Comparison of ENCODE assay signal across 10 mouse cellular contexts in genomic region chr19:37560080-37560427, GRCm38 (mm10). TPM values are rescaled to one million over a fixed set of nuclear protein-coding genes. Genes with fewer than 3 reads are reported as not detected.
DNase-seq lines count a peak whose midpoint lies in the region; ATAC-seq lines count a peak whose summit lies in the region.
"Had no signal": no experiment of that assay in that cellular context is flagged by ENCODE, and none has a peak within 500 bp of the region (broad histone marks: within the 10 kb centered on the region; RNA-seq: fewer than 3 reads in every experiment).

No protein-coding gene starts in this region.

- no peaks in the 10 kb centered on the region for H3K36me3 ChIP-seq in midbrain, embryonic 16.5 days (ENCODE audit: control insufficient read depth, insufficient read depth, low read length)
- no peaks in the 10 kb centered on the region for H3K36me3 ChIP-seq in midbrain, embryonic 13.5 days
- H3K36me3 ChIP-seq in forebrain, embryonic 13.5 days (ENCODE audit: poor library complexity, severe bottlenecking) = no peaks in the 10 kb centered on the region
- H3K36me3 ChIP-seq in stomach, embryonic 14.5 days (ENCODE audit: control insufficient read depth, insufficient read depth, low read length) = no peaks in the 10 kb centered on the region
- H3K36me3 ChIP-seq: midbrain, embryonic 12.5 days had no signal

- WGBS in midbrain, embryonic 16.5 days = 24% methylated on average over 6 of the region's 6 CpGs
- 28% methylated on average over 6 of the region's 6 CpGs for WGBS in midbrain, embryonic 13.5 days
- 23% methylated on average over 6 of the region's 6 CpGs for WGBS in forebrain, embryonic 13.5 days
- 21% methylated on average over 6 of the region's 6 CpGs for WGBS in stomach, embryonic 14.5 days

- no peak for ATAC-seq in midbrain, embryonic 16.5 days
- ATAC-seq in midbrain, embryonic 13.5 days = no peak
- no peak; the same call in 1 of the 2 replicates for ATAC-seq in forebrain, embryonic 13.5 days
- no peak; the same call in 1 of the 2 replicates for ATAC-seq in stomach, embryonic 14.5 days (ENCODE audit: insufficient number of reproducible peaks, insufficient read depth, low FRiP score, low read depth)
- ATAC-seq in monocyte, adult 5-6 weeks (replicated peaks; ENCODE audit: insufficient number of reproducible peaks, low FRiP score, low TSS enrichment, poor library complexity, severe bottlenecking) = no peak

- H3K4me1 ChIP-seq in midbrain, embryonic 16.5 days (ENCODE audit: control insufficient read depth, insufficient read depth, low read length) = peaks cover 5% of the 10 kb centered on the region; the same call in 1 of the 2 replicates
- H3K4me1 ChIP-seq in midbrain, embryonic 13.5 days (replicated peaks) = peaks cover 9% of the 10 kb centered on the region
- peaks cover 21% of the 10 kb centered on the region for H3K4me1 ChIP-seq in forebrain, embryonic 13.5 days
- H3K4me1 ChIP-seq in stomach, embryonic 14.5 days (ENCODE audit: control insufficient read depth, insufficient read depth, low read length) = 0 out of 2 replicates have a peak, but pooled peaks cover 6% of the 10 kb centered on the region

- H3K4me2 ChIP-seq in midbrain, embryonic 16.5 days (ENCODE audit: low read length) = peak overlapping the region; percentile 30
- no peak overlapping the region for H3K4me2 ChIP-seq in midbrain, embryonic 13.5 days (replicated peaks)
- H3K4me2 ChIP-seq in forebrain, embryonic 13.5 days = peak overlapping the region; percentile 23
- H3K4me2 ChIP-seq in stomach, embryonic 14.5 days (replicated peaks; ENCODE audit: low read depth, low read length) = 0 out of 2 replicates have a peak overlapping the region, but pooled peaks have one; percentile 12
- H3K4me2 ChIP-seq: midbrain, embryonic 12.5 days had no signal

- H3K9me3 ChIP-seq in midbrain, embryonic 16.5 days (replicated peaks; ENCODE audit: control insufficient read depth, low read length, poor library complexity, severe bottlenecking) = no peaks in the 10 kb centered on the region
- H3K9me3 ChIP-seq in midbrain, embryonic 13.5 days = no peaks in the 10 kb centered on the region
- H3K9me3 ChIP-seq in forebrain, embryonic 13.5 days (replicated peaks) = no peaks in the 10 kb centered on the region
- H3K9me3 ChIP-seq in stomach, embryonic 14.5 days (ENCODE audit: control insufficient read depth, low read depth, low read length) = no peaks in the 10 kb centered on the region
- H3K9me3 ChIP-seq: midbrain, embryonic 12.5 days had no signal

- H3K9ac ChIP-seq in midbrain, embryonic 16.5 days (ENCODE audit: low read depth, low read length) = peak overlapping the region; percentile 2; the same call in 1 of the 2 replicates
- no peak overlapping the region for H3K9ac ChIP-seq in midbrain, embryonic 13.5 days (replicated peaks)
- peak overlapping the region; percentile 36; the same call in 1 of the 2 replicates for H3K9ac ChIP-seq in forebrain, embryonic 13.5 days
- no peak overlapping the region; the same call in 1 of the 2 replicates for H3K9ac ChIP-seq in stomach, embryonic 14.5 days (replicated peaks; ENCODE audit: low read depth, low read length)
- H3K9ac ChIP-seq: midbrain, embryonic 12.5 days had no signal

- peak; percentile 41 for DNase-seq in kidney, postnatal 10 days
- DNase-seq in adrenal gland, postnatal 14 days = no peak
- DNase-seq in adrenal gland, postnatal 4 days (ENCODE audit: low spot score in 2 of 2) = no peak
- DNase-seq: cerebellum, adult 18-20 months had no signal

- no peak overlapping the region for H3K4me3 ChIP-seq in midbrain, embryonic 16.5 days (ENCODE audit: low read depth, low read length)
- no peak overlapping the region for H3K4me3 ChIP-seq in midbrain, embryonic 13.5 days (replicated peaks)
- no peak overlapping the region for H3K4me3 ChIP-seq in forebrain, embryonic 13.5 days
- no peak overlapping the region for H3K4me3 ChIP-seq in stomach, embryonic 14.5 days (ENCODE audit: low read depth, low read length)
- H3K4me3 ChIP-seq: midbrain, embryonic 12.5 days had no signal

- H3K27ac ChIP-seq in midbrain, embryonic 16.5 days (ENCODE audit: low read length) = no peak overlapping the region
- H3K27ac ChIP-seq in midbrain, embryonic 13.5 days = no peak overlapping the region
- no peak overlapping the region for H3K27ac ChIP-seq in forebrain, embryonic 13.5 days
- H3K27ac ChIP-seq in stomach, embryonic 14.5 days (ENCODE audit: low read length) = peak overlapping the region; percentile 6; the same call in 1 of the 2 replicates
- H3K27ac ChIP-seq: midbrain, embryonic 12.5 days had no signal

- no peaks in the 10 kb centered on the region for H3K27me3 ChIP-seq in midbrain, embryonic 16.5 days (ENCODE audit: control insufficient read depth, insufficient read depth, low read depth, low read length)
- H3K27me3 ChIP-seq in midbrain, embryonic 13.5 days = 0 out of 2 replicates have a peak, but pooled peaks cover 5% of the 10 kb centered on the region
- H3K27me3 ChIP-seq in forebrain, embryonic 13.5 days = no peaks in the 10 kb centered on the region
- no peaks in the 10 kb centered on the region for H3K27me3 ChIP-seq in stomach, embryonic 14.5 days (ENCODE audit: control insufficient read depth, insufficient read depth, low read length)
- H3K27me3 ChIP-seq: midbrain, embryonic 12.5 days had no signal

RNA-seq across cellular contexts. Expression of gene Exoc6, which starts 9.8 kb away (rescaled TPM):
- polyA plus RNA-seq in midbrain, embryonic 16.5 days (2015; fragmentation: Nextera tagmentation; extraction: Ambion mirVana) = 26.0 and 27.8 TPM in 2 replicates
- polyA plus RNA-seq in midbrain, embryonic 13.5 days (2015; fragmentation: Nextera tagmentation; extraction: Ambion mirVana) = 12.6 and 13.0 TPM in 2 replicates
- polyA plus RNA-seq in forebrain, embryonic 13.5 days (2015; fragmentation: Nextera tagmentation; extraction: Ambion mirVana) = 10.5 and 13.6 TPM in 2 replicates
- 12.8 and 13.7 TPM in 2 replicates for polyA plus RNA-seq in stomach, embryonic 14.5 days (2014; fragmentation: Nextera tagmentation; extraction: Ambion mirVana)
- total RNA-seq in adrenal gland, postnatal 14 days (2021) = 22.5 and 26.9 TPM in 2 replicates
- total RNA-seq in monocyte, adult 5-6 weeks (2017) = 70.9 to 85.0 TPM (median 76.3 TPM) in 3 replicates
- 10 to 100 TPM; 21.3 to 22.3 TPM for total RNA-seq in adrenal gland, postnatal 4 days (2021)

Comparison
In these comparisons a context has a peak if more than half of its experiments do, and no peak if none do; other contexts are left out.
1. H3K9ac ChIP-seq: peak in midbrain, embryonic 16.5 days (single experiment) and forebrain, embryonic 13.5 days (single experiment); none in midbrain, embryonic 13.5 days (single experiment) and stomach, embryonic 14.5 days (single experiment).